Mouse (Mus musculus): ENCODE data around the gene Fam8a1. TPM values are rescaled to one million over a fixed set of nuclear protein-coding genes. Genes with fewer than 3 reads are reported as not detected.
A peak's percentile ranks its signal among the peaks of the same experiment; 100 is the strongest.

Fam8a1 gene
- polyA plus RNA-seq, 1 experiment from 2014 or later: 19.6 TPM

DNA sequence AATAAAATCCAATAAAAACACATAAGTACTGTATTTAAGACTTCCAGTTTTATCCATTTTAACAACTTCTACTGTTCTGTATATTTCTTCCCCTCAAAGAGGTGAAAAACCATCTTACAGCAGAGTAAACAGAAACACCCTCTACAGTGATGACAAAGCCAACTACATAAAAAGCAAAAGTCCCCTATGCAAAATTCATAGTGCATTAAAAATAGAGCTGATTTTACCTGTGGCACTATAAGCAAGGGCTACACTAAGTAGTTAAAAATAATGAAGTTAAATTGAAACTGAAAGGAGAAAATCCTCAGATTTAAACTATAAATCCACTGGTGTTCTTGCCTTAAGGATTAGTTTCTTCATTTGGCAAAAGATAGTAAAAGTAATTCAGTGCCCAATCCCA, 51.7 kb downstream of the Fam8a1 start:
- no peak overlapping the region for H3K27ac ChIP-seq (ENCODE audit: low read length)
- H3K9me3 ChIP-seq (replicated peaks; ENCODE audit: control insufficient read depth, low read length, poor library complexity, severe bottlenecking): no peaks in the 10 kb centered on the region
- H3K4me3 ChIP-seq (ENCODE audit: low read depth, low read length): no peak overlapping the region
- no peak overlapping the region for H3K9ac ChIP-seq (ENCODE audit: low read depth, low read length)
- no peaks in the 10 kb centered on the region for H3K36me3 ChIP-seq (ENCODE audit: control insufficient read depth, insufficient read depth, low read length)
- no peaks in the 10 kb centered on the region for H3K27me3 ChIP-seq (ENCODE audit: control insufficient read depth, insufficient read depth, low read depth, low read length)
- no peak overlapping the region for H3K4me2 ChIP-seq (ENCODE audit: low read length)
- ATAC-seq: no peak
- peaks cover 15% of the 10 kb centered on the region for H3K4me1 ChIP-seq (ENCODE audit: control insufficient read depth, insufficient read depth, low read length)

DNA sequence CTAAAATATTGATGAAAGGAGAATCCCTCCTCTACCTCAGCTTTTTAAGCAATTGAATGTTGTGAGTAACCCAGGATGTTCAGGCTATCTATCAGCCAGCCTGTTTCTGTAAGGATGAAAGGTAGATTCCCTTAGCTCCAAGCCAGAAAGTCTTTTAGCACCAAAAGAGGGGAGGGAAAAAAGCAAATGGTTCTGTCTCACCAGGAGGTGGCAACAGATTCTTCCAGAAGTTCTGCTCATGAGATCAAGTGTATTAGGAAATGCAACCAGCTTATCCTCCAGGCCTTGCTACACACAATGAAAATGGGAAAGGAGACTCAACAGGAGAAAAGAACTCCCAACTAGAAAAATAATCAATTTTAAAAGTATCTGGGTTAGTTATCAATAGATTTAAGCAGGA, 55.0 kb downstream of the Fam8a1 start:
- Histone ChIP-seq H3K9ac (ENCODE audit: low read depth, low read length) (no peak overlapping the region), H3K36me3 (ENCODE audit: control insufficient read depth, insufficient read depth, low read length) (no peaks in the 10 kb centered on the region), H3K4me1 (ENCODE audit: control insufficient read depth, insufficient read depth, low read length) (peaks cover 17% of the 10 kb centered on the region), H3K9me3 (replicated peaks; ENCODE audit: control insufficient read depth, low read length, poor library complexity, severe bottlenecking) (no peaks in the 10 kb centered on the region), H3K4me2 (ENCODE audit: low read length) (no peak overlapping the region), H3K4me3 (ENCODE audit: low read depth, low read length) (no peak overlapping the region), H3K27ac (ENCODE audit: low read length) (no peak overlapping the region), H3K27me3 (ENCODE audit: control insufficient read depth, insufficient read depth, low read depth, low read length) (no peaks in the 10 kb centered on the region)
- ATAC-seq: no peak

DNA sequence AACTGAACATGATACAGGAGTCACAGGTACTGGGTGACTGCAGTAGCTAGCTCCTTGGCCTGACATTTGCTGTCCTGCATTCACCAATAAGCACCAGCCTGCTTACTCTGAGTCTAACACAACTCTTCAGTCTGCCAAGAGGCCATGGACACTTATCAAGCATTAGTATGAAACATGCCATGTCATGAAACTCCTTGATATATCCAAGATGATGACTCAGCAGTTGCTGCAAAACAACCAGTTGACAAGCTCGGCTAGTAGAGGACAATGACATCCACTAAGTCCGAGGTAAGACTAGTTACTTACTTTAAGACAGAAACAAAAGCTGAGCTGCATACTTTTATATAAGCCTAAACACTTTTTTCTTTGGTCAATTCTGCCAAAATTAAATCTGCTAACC, 55.9 kb downstream of the Fam8a1 start:
- Histone ChIP-seq H3K4me1 (ENCODE audit: control insufficient read depth, insufficient read depth, low read length) (peaks cover 17% of the 10 kb centered on the region), H3K4me3 (ENCODE audit: low read depth, low read length) (no peak overlapping the region), H3K27me3 (ENCODE audit: control insufficient read depth, insufficient read depth, low read depth, low read length) (no peaks in the 10 kb centered on the region), H3K4me2 (ENCODE audit: low read length) (peak overlapping the region; percentile 30; the same call in 1 of the 2 replicates), H3K9ac (ENCODE audit: low read depth, low read length) (no peak overlapping the region), H3K36me3 (ENCODE audit: control insufficient read depth, insufficient read depth, low read length) (no peaks in the 10 kb centered on the region), H3K27ac (ENCODE audit: low read length) (no peak overlapping the region), H3K9me3 (replicated peaks; ENCODE audit: control insufficient read depth, low read length, poor library complexity, severe bottlenecking) (no peaks in the 10 kb centered on the region)
- no peak for ATAC-seq
- 23% methylated on average over 2 of the region's 2 CpGs for WGBS

DNA sequence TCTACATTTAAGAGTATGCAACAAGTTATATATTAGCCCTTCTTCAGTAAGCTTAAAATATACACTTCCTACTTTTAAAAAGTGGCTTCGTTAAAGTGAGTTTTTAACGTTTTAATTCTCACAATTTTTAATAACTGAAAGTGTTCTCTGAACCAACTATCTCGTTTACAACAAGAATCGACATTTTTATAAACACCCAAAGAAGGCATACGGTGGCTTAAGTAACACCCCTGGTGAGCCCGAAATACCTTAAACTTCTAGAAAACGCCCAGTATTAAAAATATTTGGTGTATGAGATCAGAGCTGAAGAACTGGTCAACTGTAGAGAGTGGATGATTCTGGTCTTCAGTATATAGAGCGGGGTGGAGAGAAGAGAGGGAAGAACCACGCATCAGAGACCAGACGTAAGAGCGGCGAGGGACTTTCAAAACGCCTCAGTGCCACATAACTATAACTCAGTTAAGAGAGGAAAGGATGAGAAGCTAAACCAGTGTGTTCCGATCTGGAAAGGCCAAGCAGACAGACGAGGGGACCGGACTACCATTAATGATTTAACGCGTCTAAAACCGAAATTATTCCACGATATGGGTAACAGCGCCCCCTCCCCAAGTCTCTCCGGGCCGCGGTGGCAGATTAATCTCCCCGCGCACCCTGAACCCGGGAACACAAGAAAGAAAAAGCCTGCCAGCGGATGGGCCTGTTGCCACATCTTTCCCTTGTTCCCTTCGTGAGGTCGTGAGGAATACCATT, 57.1 kb downstream of the Fam8a1 start:
- H3K27me3 ChIP-seq (ENCODE audit: control insufficient read depth, insufficient read depth, low read depth, low read length): no peaks in the 10 kb centered on the region
- peak overlapping the region; percentile 90 for H3K27ac ChIP-seq (ENCODE audit: low read length)
- H3K4me3 ChIP-seq (ENCODE audit: low read depth, low read length): peak overlapping the region; percentile 100
- no peaks in the 10 kb centered on the region for H3K9me3 ChIP-seq (replicated peaks; ENCODE audit: control insufficient read depth, low read length, poor library complexity, severe bottlenecking)
- H3K36me3 ChIP-seq (ENCODE audit: control insufficient read depth, insufficient read depth, low read length): no peaks in the 10 kb centered on the region
- H3K4me2 ChIP-seq (ENCODE audit: low read length): peak overlapping the region; percentile 64
- H3K9ac ChIP-seq (ENCODE audit: low read depth, low read length): peak overlapping the region; percentile 88
- ATAC-seq: no peak
- under 1% methylated on average over 30 of the region's 30 CpGs for WGBS
- peaks cover 17% of the 10 kb centered on the region for H3K4me1 ChIP-seq (ENCODE audit: control insufficient read depth, insufficient read depth, low read length)

DNA sequence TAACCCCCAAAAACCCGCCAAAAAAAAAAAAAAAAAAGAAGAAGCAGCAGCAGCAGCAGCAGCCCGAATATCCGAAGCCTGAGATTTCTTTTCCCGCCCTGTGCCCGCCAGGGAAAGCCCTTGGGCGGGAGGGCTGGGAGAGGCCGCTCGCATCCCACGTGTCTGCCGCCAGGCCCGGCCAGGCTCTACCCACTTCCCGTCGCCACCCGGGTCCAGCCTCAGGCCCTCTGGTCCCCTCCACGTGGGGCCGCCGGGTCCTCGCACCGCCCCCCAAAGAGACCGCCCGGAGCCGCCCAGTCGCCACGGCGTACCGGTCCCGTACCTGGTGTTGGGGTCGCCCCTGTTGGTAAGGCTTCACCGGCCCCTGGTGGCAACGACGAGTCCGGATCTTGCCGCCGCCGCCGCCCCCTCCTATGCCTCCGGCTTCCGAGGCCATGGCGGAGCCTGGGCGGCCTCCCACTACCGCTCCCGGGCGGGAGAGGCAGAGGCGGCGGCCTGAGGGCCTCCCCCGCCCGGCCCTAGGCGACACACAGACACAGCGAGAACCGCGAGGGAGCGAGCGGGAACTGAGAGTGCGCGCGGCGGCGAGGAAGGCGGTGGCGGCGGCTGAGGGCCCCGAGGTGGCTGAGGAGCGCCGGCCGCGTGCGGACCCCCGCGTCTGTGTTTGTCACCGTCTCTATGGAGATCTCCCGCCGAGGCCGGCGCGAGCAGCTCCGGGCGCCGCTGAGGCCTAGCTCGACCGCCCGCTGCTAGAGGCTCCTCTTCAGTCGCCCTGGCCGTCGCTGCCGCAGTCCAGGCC, 57.9 kb downstream of the Fam8a1 start:
- H3K4me3 ChIP-seq (ENCODE audit: low read depth, low read length): peak overlapping the region; percentile 100

More for the DNA sequence above, 57.9 kb downstream of the Fam8a1 start:
- WGBS: 0% methylated on average over 61 of the region's 85 CpGs
- peak overlapping the region; percentile 64 for H3K4me2 ChIP-seq (ENCODE audit: low read length)
- ATAC-seq: peak; percentile 88
- H3K36me3 ChIP-seq (ENCODE audit: control insufficient read depth, insufficient read depth, low read length): no peaks in the 10 kb centered on the region
- peak overlapping the region; percentile 88 for H3K9ac ChIP-seq (ENCODE audit: low read depth, low read length)
- H3K4me1 ChIP-seq (ENCODE audit: control insufficient read depth, insufficient read depth, low read length): peaks cover 17% of the 10 kb centered on the region
- H3K9me3 ChIP-seq (replicated peaks; ENCODE audit: control insufficient read depth, low read length, poor library complexity, severe bottlenecking): no peaks in the 10 kb centered on the region
- no peaks in the 10 kb centered on the region for H3K27me3 ChIP-seq (ENCODE audit: control insufficient read depth, insufficient read depth, low read depth, low read length)
- peak overlapping the region; percentile 90 for H3K27ac ChIP-seq (ENCODE audit: low read length)

Other genes starting within 250 kb of the Fam8a1 start
- gene Cap2, start 167.7 kb upstream of the Fam8a1 start, polyA plus RNA-seq (2015; fragmentation: Nextera tagmentation; extraction: Ambion mirVana): 15.9 and 16.2 TPM in 2 replicates
- 19.1 and 19.8 TPM in 2 replicates for gene Nup153, start 58.4 kb downstream of the Fam8a1 start, polyA plus RNA-seq (2015; fragmentation: Nextera tagmentation; extraction: Ambion mirVana)